Mouse (Mus musculus) urinary bladder, adult 2 months (tissue): Measurements from ENCODE around the gene Gnl2. TPM values are rescaled to one million over a fixed set of nuclear protein-coding genes. Genes with fewer than 3 reads are reported as not detected.
A peak's percentile ranks its signal among the peaks of the same experiment; 100 is the strongest.

ENCODE experiments used
- DNase-seq: peaks from one replicate; pipeline ENCODE4 v3.0.0; 2022; ENCODE audit warnings: low spot score
- polyA plus RNA-seq: library from polyadenylated mRNA; depleted of rRNA; stranded (reverse); fragments of >200 nt; gene quantifications from 2 replicates; pipeline ENCODE4 v1.2.3, GENCODE M21; 2012; rRNA removed

Gene Gnl2
- polyA plus RNA-seq, 1 experiment, result 58.9 TPM

- DNase-seq, result peak; percentile 96
Measured at GRCm38 (mm10) chr4:125084403-125085345, 68.3 kb downstream of the Gnl2 start, which contains the start of gene Meaf6. TSS of gene Meaf6 (plus strand) at chr4:125085134.

- DNase-seq, result no peak
Measured at GRCm38 (mm10) chr4:125085346-125085841, 69.0 kb downstream of the Gnl2 start.

GRCm38 (mm10) chr4:125093031-125093430 is 76.6 kb downstream of the Gnl2 start:
- no peak for DNase-seq

GRCm38 (mm10) chr4:125096066-125096465 is 79.7 kb downstream of the Gnl2 start:
- no peak for DNase-seq

DNA sequence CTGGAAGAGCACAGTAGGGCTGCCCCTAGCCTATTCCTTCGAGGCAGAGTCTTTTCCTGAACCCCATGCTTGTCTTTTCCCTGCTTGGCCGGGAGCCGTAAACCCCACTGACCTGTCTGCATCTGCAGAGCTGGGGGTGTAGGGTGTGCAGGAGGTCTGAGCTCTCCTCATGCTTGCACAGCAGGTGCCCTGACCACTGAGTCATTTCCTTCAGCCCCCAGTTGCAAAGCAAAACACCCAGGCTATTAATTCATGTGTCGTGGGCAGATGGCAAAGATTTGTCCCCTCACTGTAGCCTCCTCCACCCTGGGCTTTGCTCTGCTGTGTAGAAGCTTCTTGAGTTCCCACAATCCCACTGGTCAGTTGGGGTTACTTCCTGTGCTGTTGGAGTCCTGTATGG is 81.0 kb downstream of the Gnl2 start:
- no peak for DNase-seq

DNA sequence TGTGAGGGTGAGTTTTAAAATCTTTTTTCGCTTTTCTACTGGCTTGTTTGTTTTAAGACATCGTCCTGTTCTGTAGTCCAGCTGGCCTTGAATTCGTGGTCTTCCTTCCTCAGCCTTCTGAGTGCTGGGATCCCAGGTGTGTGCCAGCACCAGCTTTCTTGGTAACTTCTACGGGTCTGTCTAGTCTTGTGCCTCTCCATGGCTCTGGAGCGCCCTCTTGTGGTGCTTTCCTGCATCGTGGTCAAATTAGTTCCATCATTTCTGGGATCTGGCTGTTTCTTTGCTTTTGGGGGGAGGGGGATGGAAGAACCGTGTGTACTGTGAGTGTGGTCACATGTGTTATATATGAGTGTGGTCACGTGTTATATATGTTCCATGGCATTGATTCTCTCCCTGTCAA is 83.1 kb downstream of the Gnl2 start:
- DNase-seq, result peak; percentile 63

DNA sequence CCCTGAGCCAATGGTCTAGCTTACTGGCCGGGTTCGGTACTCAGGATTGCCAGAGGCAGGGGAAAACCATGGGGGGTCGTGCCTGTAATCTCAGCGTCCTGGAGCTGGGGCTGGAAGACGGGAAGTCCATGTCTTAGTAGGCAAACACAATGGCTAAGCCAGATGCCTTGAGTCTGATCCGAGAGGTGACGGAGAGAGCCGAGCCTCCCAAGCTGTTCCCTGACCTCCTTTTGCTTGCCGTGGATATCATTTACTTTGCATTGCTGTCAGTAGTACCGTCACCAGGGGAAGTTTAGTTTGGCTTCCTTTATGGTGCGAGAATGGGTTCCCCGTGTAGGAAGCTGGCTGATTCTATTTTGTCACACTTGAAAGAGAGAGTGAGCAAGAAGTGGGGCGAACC is 84.9 kb downstream of the Gnl2 start:
- DNase-seq, result no peak

Other genes starting within 250 kb of the Gnl2 start
- 9.0 and 10.1 TPM in 2 replicates for gene Mtf1, start 214.5 kb upstream of the Gnl2 start, polyA plus RNA-seq
- gene Yrdc, start 165.9 kb upstream of the Gnl2 start, polyA plus RNA-seq, result 32.5 and 47.3 TPM in 2 replicates
- gene 1110065P20Rik, start 165.4 kb upstream of the Gnl2 start, polyA plus RNA-seq, result 32.4 and 37.5 TPM in 2 replicates
- 0.65 and 0.76 TPM in 2 replicates for gene Maneal, start 154.4 kb upstream of the Gnl2 start, polyA plus RNA-seq
- not detected in 2 replicates for gene Epha10, start 135.7 kb upstream of the Gnl2 start, polyA plus RNA-seq
- gene 9930104L06Rik, start 79.5 kb upstream of the Gnl2 start, polyA plus RNA-seq, result 17.4 and 17.8 TPM in 2 replicates
- 2.0 and 3.3 TPM in 2 replicates for gene Cdca8, start 77.3 kb upstream of the Gnl2 start, polyA plus RNA-seq
- 6.3 and 7.5 TPM in 2 replicates for gene Rspo1, start 30.2 kb upstream of the Gnl2 start, polyA plus RNA-seq
- 0.03 and 0.10 TPM in 2 replicates for gene Dnali1, start 49.1 kb downstream of the Gnl2 start, polyA plus RNA-seq
- gene Snip1, start 50.1 kb downstream of the Gnl2 start, polyA plus RNA-seq, result 13.7 and 14.1 TPM in 2 replicates
- 28.8 and 36.0 TPM in 2 replicates for gene Meaf6, start 68.5 kb downstream of the Gnl2 start, polyA plus RNA-seq
- 12.5 and 13.1 TPM in 2 replicates for gene Zc3h12a, start 111.3 kb downstream of the Gnl2 start, polyA plus RNA-seq